ENCODE assay signal across 8 mouse cellular contexts in genomic region chr19:24284187-24284586, GRCm38 (mm10). TPM values are rescaled to one million over a fixed set of nuclear protein-coding genes. Genes with fewer than 3 reads are reported as not detected.
A peak's percentile ranks its signal among the peaks of the same experiment; 100 is the strongest.
DNase-seq lines count a peak whose midpoint lies in the region; ATAC-seq lines count a peak whose summit lies in the region.

No protein-coding gene starts in this region.

- WGBS in forebrain, embryonic 10.5 days = 63% methylated on average over 4 of the region's 4 CpGs
- 58% methylated on average over 4 of the region's 4 CpGs for WGBS in forebrain, embryonic 15.5 days
- 74% methylated on average over 4 of the region's 4 CpGs for WGBS in midbrain, embryonic 11.5 days
- 61% methylated on average over 4 of the region's 4 CpGs for WGBS in midbrain, embryonic 15.5 days

- no peaks in the 10 kb centered on the region for H3K27me3 ChIP-seq in forebrain, embryonic 10.5 days (ENCODE audit: poor library complexity, severe bottlenecking)
- no peaks in the 10 kb centered on the region for H3K27me3 ChIP-seq in forebrain, embryonic 15.5 days
- no peaks in the 10 kb centered on the region; the same call in 1 of the 2 replicates for H3K27me3 ChIP-seq in midbrain, embryonic 11.5 days (ENCODE audit: control insufficient read depth, insufficient read depth, low read length)
- H3K27me3 ChIP-seq in midbrain, embryonic 15.5 days (replicated peaks) = no peaks in the 10 kb centered on the region

- intact Hi-C loops in heart, postnatal 10 days (cut with DNase I) = no loop called here

- H3K9me3 ChIP-seq in forebrain, embryonic 10.5 days = no peaks in the 10 kb centered on the region
- H3K9me3 ChIP-seq in forebrain, embryonic 15.5 days = no peaks in the 10 kb centered on the region
- no peaks in the 10 kb centered on the region for H3K9me3 ChIP-seq in midbrain, embryonic 11.5 days (ENCODE audit: control insufficient read depth, low read length)
- H3K9me3 ChIP-seq in midbrain, embryonic 15.5 days = no peaks in the 10 kb centered on the region

- H3K4me2 ChIP-seq in forebrain, embryonic 15.5 days (replicated peaks) = no peak overlapping the region
- no peak overlapping the region for H3K4me2 ChIP-seq in midbrain, embryonic 11.5 days
- H3K4me2 ChIP-seq in midbrain, embryonic 15.5 days = no peak overlapping the region

- no peak overlapping the region for H3K9ac ChIP-seq in forebrain, embryonic 15.5 days (replicated peaks)
- no peak overlapping the region for H3K9ac ChIP-seq in midbrain, embryonic 11.5 days (ENCODE audit: low read length)
- no peak overlapping the region for H3K9ac ChIP-seq in midbrain, embryonic 15.5 days

- no peaks in the 10 kb centered on the region for H3K36me3 ChIP-seq in forebrain, embryonic 10.5 days (replicated peaks)
- H3K36me3 ChIP-seq in forebrain, embryonic 15.5 days = no peaks in the 10 kb centered on the region
- H3K36me3 ChIP-seq in midbrain, embryonic 11.5 days (ENCODE audit: control insufficient read depth, insufficient read depth, low read length) = no peaks in the 10 kb centered on the region
- H3K36me3 ChIP-seq in midbrain, embryonic 15.5 days (replicated peaks) = no peaks in the 10 kb centered on the region

- no peak overlapping the region for H3K4me3 ChIP-seq in forebrain, embryonic 10.5 days
- no peak overlapping the region for H3K4me3 ChIP-seq in forebrain, embryonic 15.5 days
- no peak overlapping the region for H3K4me3 ChIP-seq in midbrain, embryonic 11.5 days (ENCODE audit: low read depth, low read length)
- no peak overlapping the region for H3K4me3 ChIP-seq in midbrain, embryonic 15.5 days

- peaks cover 17% of the 10 kb centered on the region for H3K4me1 ChIP-seq in forebrain, embryonic 10.5 days
- H3K4me1 ChIP-seq in forebrain, embryonic 15.5 days = peaks cover 7% of the 10 kb centered on the region
- peaks cover 4% of the 10 kb centered on the region for H3K4me1 ChIP-seq in midbrain, embryonic 11.5 days (ENCODE audit: control insufficient read depth, insufficient read depth, low read length)
- H3K4me1 ChIP-seq in midbrain, embryonic 15.5 days = peaks cover 7% of the 10 kb centered on the region

- DNase-seq in forebrain, embryonic 10.5 days (ENCODE audit: extremely low spot score, low spot score) = peak; percentile 37
- peak; percentile 93 for DNase-seq in midbrain, embryonic 11.5 days (ENCODE audit: low spot score, missing footprints)
- DNase-seq in adrenal gland, postnatal 25 days = peak; percentile 33
- peak; percentile 50 to 77 for DNase-seq in heart, postnatal 10 days
- DNase-seq in yolk sac, embryonic 10.5 days (ENCODE audit: low spot score) = peak; percentile 73

- no peak for ATAC-seq in forebrain, embryonic 15.5 days (replicated peaks)
- no peak for ATAC-seq in midbrain, embryonic 11.5 days (ENCODE audit: low FRiP score)
- no peak for ATAC-seq in midbrain, embryonic 15.5 days (replicated peaks)
- peak; percentile 38 for ATAC-seq in megakaryocyte progenitor cell, adult 5-6 weeks (replicated peaks; ENCODE audit: poor library complexity)

- H3K27ac ChIP-seq in forebrain, embryonic 10.5 days = no peak overlapping the region
- H3K27ac ChIP-seq in forebrain, embryonic 15.5 days (replicated peaks) = no peak overlapping the region
- H3K27ac ChIP-seq in midbrain, embryonic 11.5 days (ENCODE audit: low read depth, low read length) = no peak overlapping the region
- H3K27ac ChIP-seq in midbrain, embryonic 15.5 days = no peak overlapping the region

RNA-seq across cellular contexts. Expression of gene Fxn, which starts 3.8 kb away (rescaled TPM):
- 64.0 and 65.9 TPM in 2 replicates for polyA plus RNA-seq in forebrain, embryonic 10.5 days (2016; fragmentation: Nextera tagmentation; extraction: Ambion mirVana)
- 43.4 and 49.4 TPM in 2 replicates for polyA plus RNA-seq in forebrain, embryonic 15.5 days (2015; fragmentation: Nextera tagmentation; extraction: Ambion mirVana)
- polyA plus RNA-seq in midbrain, embryonic 11.5 days (2014; fragmentation: Nextera tagmentation; extraction: Ambion mirVana) = 46.8 and 47.6 TPM in 2 replicates
- polyA plus RNA-seq in midbrain, embryonic 15.5 days (2015; fragmentation: Nextera tagmentation; extraction: Ambion mirVana) = 38.1 and 40.9 TPM in 2 replicates
- 17.8 and 18.5 TPM in 2 replicates for total RNA-seq in adrenal gland, postnatal 25 days (2021)
- total RNA-seq in heart, postnatal 10 days (2021) = 10 to 100 TPM; 30.9 to 31.3 TPM
- total RNA-seq in megakaryocyte progenitor cell, adult 5-6 weeks (2015) = 28.2 and 30.0 TPM in 2 replicates
- 13.0 and 15.3 TPM in 2 replicates for total RNA-seq in megakaryocyte progenitor cell, adult 5-6 weeks (2017)

RNA-seq across cellular contexts. Expression of gene Tjp2, which starts 59.4 kb away (rescaled TPM):
- 36.9 and 37.6 TPM in 2 replicates for polyA plus RNA-seq in forebrain, embryonic 10.5 days (2016; fragmentation: Nextera tagmentation; extraction: Ambion mirVana)
- 11.9 and 13.9 TPM in 2 replicates for polyA plus RNA-seq in forebrain, embryonic 15.5 days (2015; fragmentation: Nextera tagmentation; extraction: Ambion mirVana)
- 22.3 and 23.0 TPM in 2 replicates for polyA plus RNA-seq in midbrain, embryonic 11.5 days (2014; fragmentation: Nextera tagmentation; extraction: Ambion mirVana)
- polyA plus RNA-seq in midbrain, embryonic 15.5 days (2015; fragmentation: Nextera tagmentation; extraction: Ambion mirVana) = 13.9 and 14.4 TPM in 2 replicates
- total RNA-seq in adrenal gland, postnatal 25 days (2021) = 7.2 and 8.9 TPM in 2 replicates
- total RNA-seq in heart, postnatal 10 days (2021) = 10 to 100 TPM; 28.3 to 33.3 TPM
- total RNA-seq in megakaryocyte progenitor cell, adult 5-6 weeks (2015) = 2.5 and 2.7 TPM in 2 replicates
- total RNA-seq in megakaryocyte progenitor cell, adult 5-6 weeks (2017) = 3.5 TPM in 2 replicates

Comparison
In these comparisons a context has a peak if more than half of its experiments do, and no peak if none do; other contexts are left out.
1. DNase-seq: peak in every context shown above with its lines; median percentile 93 in midbrain, embryonic 11.5 days; 73 in yolk sac, embryonic 10.5 days; 64 in heart, postnatal 10 days; 37 in forebrain, embryonic 10.5 days; 33 in adrenal gland, postnatal 25 days.